Mouse (Mus musculus) myocyte (in vitro differentiated cells): ENCODE measurements around the gene Col6a6. TPM values are rescaled to one million over a fixed set of nuclear protein-coding genes. Genes with fewer than 3 reads are reported as not detected.

Experiments used
- H3K27me3 ChIP-seq: one replicate; pipeline ENCODE4 v1.6.1; 2011; ENCODE audit not compliant: control insufficient read depth, insufficient read depth, insufficient read length
- H3K36me3 ChIP-seq: one replicate; pipeline ENCODE4 v1.6.1; 2011; ENCODE audit not compliant: control insufficient read depth, insufficient read depth
- H3K4me2 ChIP-seq: one replicate; pipeline ENCODE4 v1.6.1; 2011; ENCODE audit warnings: low read depth, control low read depth
- H3K4me3 ChIP-seq: one replicate; pipeline ENCODE4 v1.5.1; 2011; ENCODE audit warnings: mild to moderate bottlenecking, control low read depth, moderate library complexity
- H3K79me2 ChIP-seq: one replicate; pipeline ENCODE4 v1.6.1; 2011; ENCODE audit not compliant: control insufficient read depth, insufficient read depth
- H3ac ChIP-seq: one replicate; pipeline ENCODE4 v1.6.1; 2011; ENCODE audit not compliant: control insufficient read depth, insufficient read length
- CEBPB ChIP-seq: IDR thresholded peaks from 2 replicates; pipeline ENCODE4 v1.6.1; 2011; ENCODE audit warnings: mild to moderate bottlenecking, moderate library complexity; ENCODE audit not compliant: poor library complexity, insufficient read depth, severe bottlenecking
- E2F4 ChIP-seq: IDR thresholded peaks from one replicate; pipeline ENCODE4 v1.6.1; 2011; ENCODE audit warnings: mild to moderate bottlenecking, control low read depth, moderate library complexity; ENCODE audit not compliant: insufficient read depth
- MAX ChIP-seq: IDR thresholded peaks from one replicate; pipeline ENCODE4 v1.6.1; 2011; ENCODE audit warnings: low read depth, mild to moderate bottlenecking, control low read depth
- MYOD1 ChIP-seq, 3 experiments: IDR thresholded peaks; one replicate each; pipeline ENCODE4 v1.6.1; 2011; ENCODE audit warnings: control low read depth in 2 of 3, low read depth in 2 of 3, mild to moderate bottlenecking in 2 of 3, moderate library complexity in 1 of 3; ENCODE audit not compliant: insufficient read length in 2 of 3, control insufficient read depth in 1 of 3
- MYOG ChIP-seq, 3 experiments: IDR thresholded peaks; one replicate each; pipeline ENCODE4 v1.6.1; 2011; ENCODE audit warnings: control low read depth in 2 of 3, low read depth in 2 of 3, mild to moderate bottlenecking in 2 of 3; ENCODE audit not compliant: insufficient read length in 2 of 3, control insufficient read depth in 1 of 3, insufficient read depth in 1 of 3
- POLR2A ChIP-seq: IDR thresholded peaks from one replicate; pipeline ENCODE4 v1.6.1; 2011; ENCODE audit warnings: low read depth, mild to moderate bottlenecking, control low read depth, moderate library complexity; ENCODE audit not compliant: insufficient read length
- POLR2AphosphoS2 ChIP-seq: IDR thresholded peaks from one replicate; pipeline ENCODE4 v1.6.1; 2011; ENCODE audit warnings: low read depth, control low read depth; ENCODE audit not compliant: insufficient read length
- REST ChIP-seq: IDR thresholded peaks from one replicate; pipeline ENCODE4 v1.6.1; 2011; ENCODE audit warnings: mild to moderate bottlenecking, control low read depth, moderate library complexity; ENCODE audit not compliant: insufficient read depth, insufficient read length
- SRF ChIP-seq: IDR thresholded peaks from one replicate; pipeline ENCODE4 v1.6.1; 2011; ENCODE audit warnings: low read depth; ENCODE audit not compliant: control insufficient read depth, insufficient read length
- TCF12 ChIP-seq: IDR thresholded peaks from one replicate; pipeline ENCODE4 v1.6.1; 2011; ENCODE audit warnings: mild to moderate bottlenecking, control low read depth; ENCODE audit not compliant: poor library complexity, insufficient read depth, severe bottlenecking
- TCF3 ChIP-seq: IDR thresholded peaks from one replicate; pipeline ENCODE4 v1.6.1; 2011; ENCODE audit warnings: low read depth, control low read depth; ENCODE audit not compliant: insufficient read length
- USF1 ChIP-seq: IDR thresholded peaks from one replicate; pipeline ENCODE4 v1.6.1; 2011; ENCODE audit warnings: low read depth, mild to moderate bottlenecking, control low read depth, moderate library complexity
- polyA plus RNA-seq: library from polyadenylated mRNA; unstranded; fragments of >200 nt; fragmentation: generic; extraction: Trizol; gene quantifications from one replicate; pipeline ENCODE4 v1.2.1, GENCODE M21; 2012; ENCODE audit warnings: missing spikeins

Col6a6 gene
- polyA plus RNA-seq, 1 experiment = 0.01 TPM

- no peak overlapping the region for H3K4me3 ChIP-seq
- no peaks in the 10 kb centered on the region for H3K27me3 ChIP-seq
- H3K4me2 ChIP-seq = no peak overlapping the region
- no peaks in the 10 kb centered on the region for H3K36me3 ChIP-seq
- H3ac ChIP-seq = no peak overlapping the region
- H3K79me2 ChIP-seq = no peaks in the 10 kb centered on the region
- no peak for TF ChIP-seq USF1
- TF ChIP-seq POLR2AphosphoS2 = no peak
- TF ChIP-seq REST = no peak
- TF ChIP-seq SRF = no peak
- no peak for TF ChIP-seq POLR2A
- TF ChIP-seq CEBPB = no peak
- no peak for TF ChIP-seq MAX
- TF ChIP-seq TCF3 = no peak
- TF ChIP-seq MYOD1 (IDR thresholded peaks at IDR 0.05; ENCODE audit: control insufficient read depth in 1 of 3, insufficient read length in 2 of 3, low read depth in 2 of 3) = no peak
- no peak for TF ChIP-seq TCF12
- TF ChIP-seq E2F4 = no peak
Observed at GRCm38 (mm10) chr9:105803416-105803815, 24.5 kb downstream of the Col6a6 start.

DNA sequence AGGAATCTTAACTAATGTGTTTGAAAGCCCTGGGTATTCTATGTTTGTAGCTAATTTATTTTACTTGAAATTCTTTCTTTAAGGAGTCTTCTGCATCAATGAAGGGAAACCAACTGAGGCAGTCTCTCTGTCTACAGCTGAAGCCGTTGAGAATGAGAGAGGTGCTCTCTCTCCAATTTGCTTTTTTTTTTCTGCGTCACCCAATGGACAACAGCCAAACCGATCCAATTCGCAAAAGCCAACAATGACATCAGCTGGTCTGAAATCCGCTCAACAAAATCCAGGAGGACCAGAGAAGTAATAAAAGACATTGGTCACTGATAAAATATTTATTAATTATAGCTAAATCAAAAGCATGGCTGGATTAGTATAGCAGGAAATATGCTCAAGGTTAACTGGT, 26.5 kb downstream of the Col6a6 start:
- no peak overlapping the region for H3ac ChIP-seq
- no peaks in the 10 kb centered on the region for H3K27me3 ChIP-seq
- no peak overlapping the region for H3K4me3 ChIP-seq
- no peak for TF ChIP-seq MYOG (IDR thresholded peaks at IDR 0.05; ENCODE audit: control insufficient read depth in 1 of 3, insufficient read depth in 1 of 3, insufficient read length in 2 of 3, low read depth in 2 of 3)
- TF ChIP-seq POLR2AphosphoS2 = no peak
- no peak for TF ChIP-seq REST
- no peak for TF ChIP-seq E2F4
- TF ChIP-seq TCF3 = no peak
- no peak for TF ChIP-seq MAX
- TF ChIP-seq CEBPB = no peak
- TF ChIP-seq MYOD1 (IDR thresholded peaks at IDR 0.05; ENCODE audit: control insufficient read depth in 1 of 3, insufficient read length in 2 of 3, low read depth in 2 of 3) = no peak
- TF ChIP-seq SRF = no peak
- TF ChIP-seq POLR2A = no peak
- no peak for TF ChIP-seq TCF12
- TF ChIP-seq USF1 = no peak
- no peak overlapping the region for H3K4me2 ChIP-seq
- H3K79me2 ChIP-seq = no peaks in the 10 kb centered on the region
- H3K36me3 ChIP-seq = no peaks in the 10 kb centered on the region

DNA sequence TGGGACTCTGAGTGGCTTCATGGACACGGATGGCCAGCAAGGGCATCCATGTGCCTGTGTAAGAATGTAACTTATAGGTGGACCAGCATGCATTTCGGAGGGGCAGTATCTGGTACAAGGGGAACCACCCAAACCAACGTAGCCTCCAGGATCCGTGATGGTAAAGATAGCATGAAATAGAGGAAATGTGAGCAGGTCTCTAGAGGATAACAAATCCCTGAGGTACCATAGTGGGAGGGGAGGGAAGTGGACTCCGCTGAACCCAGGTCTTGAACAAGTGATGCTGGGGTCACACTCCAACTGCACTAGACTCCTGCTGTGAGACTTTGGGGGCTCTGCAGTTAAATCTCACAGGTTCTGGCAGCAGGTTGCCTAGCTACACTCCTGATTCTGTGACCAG, 27.7 kb downstream of the Col6a6 start:
- Histone ChIP-seq H3K4me2 (no peak overlapping the region), H3K36me3 (no peaks in the 10 kb centered on the region), H3ac (no peak overlapping the region), H3K27me3 (no peaks in the 10 kb centered on the region), H3K4me3 (no peak overlapping the region), H3K79me2 (no peaks in the 10 kb centered on the region)
- no peak for TF ChIP-seq MYOD1 (IDR thresholded peaks at IDR 0.05; ENCODE audit: control insufficient read depth in 1 of 3, insufficient read length in 2 of 3, low read depth in 2 of 3)
- no peak for TF ChIP-seq REST
- TF ChIP-seq USF1 = no peak
- no peak for TF ChIP-seq CEBPB
- TF ChIP-seq TCF12 = no peak

- no peak overlapping the region for H3ac ChIP-seq
- TF ChIP-seq CEBPB = no peak
- TF ChIP-seq USF1 = no peak
- TF ChIP-seq POLR2A = no peak
- no peak for TF ChIP-seq POLR2AphosphoS2
- no peak for TF ChIP-seq REST
- TF ChIP-seq MYOD1 (IDR thresholded peaks at IDR 0.05; ENCODE audit: control insufficient read depth in 1 of 3, insufficient read length in 2 of 3, low read depth in 2 of 3) = no peak
- TF ChIP-seq MYOG (IDR thresholded peaks at IDR 0.05; ENCODE audit: control insufficient read depth in 1 of 3, insufficient read depth in 1 of 3, insufficient read length in 2 of 3, low read depth in 2 of 3) = no peak
- TF ChIP-seq SRF = no peak
- no peak for TF ChIP-seq MAX
- TF ChIP-seq E2F4 = no peak
- no peak for TF ChIP-seq TCF12
- no peak for TF ChIP-seq TCF3
- no peak overlapping the region for H3K4me2 ChIP-seq
- no peak overlapping the region for H3K4me3 ChIP-seq
- no peaks in the 10 kb centered on the region for H3K27me3 ChIP-seq
- no peaks in the 10 kb centered on the region for H3K79me2 ChIP-seq
- no peaks in the 10 kb centered on the region for H3K36me3 ChIP-seq
Observed at GRCm38 (mm10) chr9:105796137-105796536, 31.8 kb downstream of the Col6a6 start.

GRCm38 (mm10) chr9:105794965-105795364, 33.0 kb downstream of the Col6a6 start:
- H3K4me2 ChIP-seq = no peak overlapping the region
- H3K79me2 ChIP-seq = no peaks in the 10 kb centered on the region
- H3K36me3 ChIP-seq = no peaks in the 10 kb centered on the region
- H3K4me3 ChIP-seq = no peak overlapping the region
- TF ChIP-seq CEBPB (no peak), MAX (no peak), USF1 (no peak), SRF (no peak), TCF3 (no peak), E2F4 (no peak), MYOD1 (IDR thresholded peaks at IDR 0.05; ENCODE audit: control insufficient read depth in 1 of 3, insufficient read length in 2 of 3, low read depth in 2 of 3) (no peak), POLR2A (no peak), REST (no peak), POLR2AphosphoS2 (no peak)
- no peak overlapping the region for H3ac ChIP-seq
- H3K27me3 ChIP-seq = no peaks in the 10 kb centered on the region
